Mouse (Mus musculus): ENCODE results near the gene Spsb1. TPM values are rescaled to one million over a fixed set of nuclear protein-coding genes. Genes with fewer than 3 reads are reported as not detected.

The Spsb1 gene
- total and polyA plus RNA-seq, 3 experiments, result 0.04 to 0.19 (median 0.07) TPM

DNA sequence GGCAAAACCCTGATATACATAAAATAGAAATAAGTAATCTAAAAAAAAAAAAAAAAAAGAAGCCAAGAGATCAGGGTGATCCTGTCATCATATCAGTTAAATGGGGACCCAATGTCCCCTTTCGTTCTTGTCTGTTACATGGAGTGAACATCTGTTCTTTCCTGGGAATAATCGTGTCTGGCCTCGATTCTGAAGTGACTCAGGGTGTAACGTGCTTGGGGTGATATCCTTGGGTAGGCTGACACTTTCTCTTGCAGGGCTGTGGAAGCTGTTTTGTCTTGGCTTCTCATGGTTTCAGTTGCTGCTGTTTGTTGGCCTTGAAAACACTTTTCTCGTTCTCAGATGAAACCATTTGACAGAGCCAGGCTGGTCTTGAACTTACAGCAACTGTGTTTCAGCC is 105.8 kb downstream of the Spsb1 start:
- peaks cover 47% of the 10 kb centered on the region for H3K27me3 ChIP-seq (replicated peaks)
- no peaks in the 10 kb centered on the region for H3K36me3 ChIP-seq (replicated peaks in 1 of 2; ENCODE audit: control insufficient read depth in 1 of 2, insufficient read depth in 1 of 2, low read length in 1 of 2)
- TF ChIP-seq MAFK (IDR thresholded peaks at IDR 0.05; ENCODE audit: insufficient replicate concordance, low read length) (no peak), ETS1 (conservative IDR thresholded peaks at IDR 0.05; ENCODE audit: low read depth, low read length) (no peak), NELFE (IDR thresholded peaks at IDR 0.05; ENCODE audit: low read depth, low read length) (no peak), MEF2A (IDR thresholded peaks at IDR 0.05; ENCODE audit: borderline replicate concordance, low read depth, low read length) (no peak), POLR2AphosphoS2 (IDR thresholded peaks at IDR 0.05; ENCODE audit: low read depth, low read length) (no peak), UBTF (IDR thresholded peaks at IDR 0.05; ENCODE audit: low read depth, low read length) (no peak), POLR2A (IDR thresholded peaks at IDR 0.05; ENCODE audit: low read depth, low read length) (no peak), CHD2 (IDR thresholded peaks at IDR 0.05; ENCODE audit: low read length) (no peak), TCF12 (IDR thresholded peaks at IDR 0.05; ENCODE audit: low read depth, low read length) (no peak), PAX5 (IDR thresholded peaks at IDR 0.05; ENCODE audit: low read length) (no peak), CHD1 (IDR thresholded peaks at IDR 0.05; ENCODE audit: low read depth, low read length) (no peak)
- peaks cover 16% of the 10 kb centered on the region for H3K9me3 ChIP-seq (replicated peaks; ENCODE audit: low read length)
- dilution Hi-C loops (cut with MboI; ENCODE audit: extremely low pct_ligation_motif_present, extremely low pct_unique_long_range_greater_than_20kb, low sequenced_read_pairs) (no loop called here), in situ Hi-C loops (cut with MboI; ENCODE audit: low pct_ligation_motif_present, low pct_unique_long_range_greater_than_20kb, low sequenced_read_pairs) (no loop called here)
- H3K79me2 ChIP-seq (replicated peaks; ENCODE audit: control insufficient read depth, extremely low read depth, insufficient read depth, poor library complexity, severe bottlenecking), result no peaks in the 10 kb centered on the region
- DNase-seq (ENCODE audit: extremely low read depth), result no peak
- no peak overlapping the region for H3K4me3 ChIP-seq (replicated peaks in 1 of 3; ENCODE audit: low read depth in 2 of 3, low read length in 2 of 3, poor library complexity in 1 of 3)
- H3K9ac ChIP-seq (ENCODE audit: insufficient read depth, low read depth), result no peak overlapping the region
- H3K4me1 ChIP-seq (ENCODE audit: control insufficient read depth in 1 of 2, insufficient read depth in 2 of 2), result peaks cover 0 to 7% of the 10 kb centered on the region in 2 experiments; a peak in 2 of 4 replicates
- no peak overlapping the region for H3K4me2 ChIP-seq (ENCODE audit: insufficient read depth, low read depth, poor library complexity, severe bottlenecking)
- no peak overlapping the region for H3K27ac ChIP-seq (ENCODE audit: insufficient read depth, low read depth)

DNA sequence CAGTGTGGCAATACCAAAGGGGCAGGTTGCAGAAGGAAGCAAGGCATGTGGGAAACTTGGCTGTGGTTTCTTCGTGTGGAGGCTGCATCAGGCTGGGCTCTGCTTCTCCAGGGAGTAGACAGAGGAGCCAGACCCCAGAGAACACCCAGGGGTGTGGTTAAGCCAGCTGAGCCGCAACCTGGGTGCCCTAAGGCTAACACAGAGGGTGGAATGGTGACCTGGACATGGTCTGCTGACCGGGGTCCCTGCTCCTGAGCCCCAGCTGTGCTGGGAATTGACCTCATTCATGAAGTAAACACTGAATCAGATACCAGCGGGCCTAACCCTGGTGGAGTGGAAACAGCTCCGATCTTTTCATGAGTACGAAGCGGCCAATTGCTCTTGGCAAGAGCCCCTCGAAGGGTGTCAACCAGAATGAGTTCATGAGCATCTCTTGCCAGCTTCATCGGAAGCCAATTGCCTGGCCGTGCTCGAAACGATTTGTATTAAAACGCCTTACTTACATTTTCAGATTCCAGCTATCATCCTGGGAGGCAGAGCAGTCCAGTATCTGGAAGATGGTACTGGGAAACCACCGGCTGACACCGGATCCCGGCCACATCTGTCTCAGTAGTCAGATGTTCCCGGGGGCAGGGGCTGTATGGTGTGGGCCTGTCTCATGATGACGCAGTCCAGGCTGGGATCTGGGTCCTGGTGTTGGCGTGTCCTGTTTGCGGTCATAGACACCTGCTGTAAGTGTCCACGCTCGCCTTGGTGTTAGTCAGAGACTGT is 107.8 kb downstream of the Spsb1 start:
- no peaks in the 10 kb centered on the region for H3K4me1 ChIP-seq (ENCODE audit: control insufficient read depth in 1 of 2, insufficient read depth in 2 of 2)
- in situ Hi-C loops (cut with MboI; ENCODE audit: low pct_ligation_motif_present, low pct_unique_long_range_greater_than_20kb, low sequenced_read_pairs) (no loop called here), dilution Hi-C loops (cut with MboI; ENCODE audit: extremely low pct_ligation_motif_present, extremely low pct_unique_long_range_greater_than_20kb, low sequenced_read_pairs) (no loop called here)
- no peaks in the 10 kb centered on the region for H3K36me3 ChIP-seq (replicated peaks in 1 of 2; ENCODE audit: control insufficient read depth in 1 of 2, insufficient read depth in 1 of 2, low read length in 1 of 2)
- peaks cover 52% of the 10 kb centered on the region for H3K27me3 ChIP-seq (replicated peaks)
- H3K9ac ChIP-seq (ENCODE audit: insufficient read depth, low read depth), result no peak overlapping the region
- H3K9me3 ChIP-seq (replicated peaks; ENCODE audit: low read length), result peaks cover 5% of the 10 kb centered on the region
- DNase-seq (ENCODE audit: extremely low read depth), result no peak
- no peaks in the 10 kb centered on the region for H3K79me2 ChIP-seq (replicated peaks; ENCODE audit: control insufficient read depth, extremely low read depth, insufficient read depth, poor library complexity, severe bottlenecking)
- no peak overlapping the region for H3K27ac ChIP-seq (ENCODE audit: insufficient read depth, low read depth)
- H3K4me2 ChIP-seq (ENCODE audit: insufficient read depth, low read depth, poor library complexity, severe bottlenecking), result no peak overlapping the region
- TF ChIP-seq UBTF (IDR thresholded peaks at IDR 0.05; ENCODE audit: low read depth, low read length) (no peak), E2F4 (IDR thresholded peaks at IDR 0.05; ENCODE audit: insufficient replicate concordance, low read depth, low read length) (no peak), CHD1 (IDR thresholded peaks at IDR 0.05; ENCODE audit: low read depth, low read length) (no peak), PAX5 (IDR thresholded peaks at IDR 0.05; ENCODE audit: low read length) (no peak), JUN (IDR thresholded peaks at IDR 0.05; ENCODE audit: insufficient read depth, low read depth, low read length) (no peak), USF2 (conservative IDR thresholded peaks at IDR 0.05; ENCODE audit: low read depth, low read length) (no peak), MAX (IDR thresholded peaks at IDR 0.05; ENCODE audit: low read length) (no peak), RAD21 (IDR thresholded peaks at IDR 0.05; ENCODE audit: low read depth, low read length) (no peak), ZNF384 (IDR thresholded peaks at IDR 0.05; ENCODE audit: low read depth, low read length) (no peak), MXI1 (IDR thresholded peaks at IDR 0.05; ENCODE audit: low read depth, low read length) (no peak), HCFC1 (IDR thresholded peaks at IDR 0.05; ENCODE audit: low read depth, low read length) (no peak), MAFK (IDR thresholded peaks at IDR 0.05; ENCODE audit: insufficient replicate concordance, low read length) (no peak), ZKSCAN1 (IDR thresholded peaks at IDR 0.05; ENCODE audit: borderline replicate concordance, low read depth, low read length) (no peak), NELFE (IDR thresholded peaks at IDR 0.05; ENCODE audit: low read depth, low read length) (no peak), ELF1 (IDR thresholded peaks at IDR 0.05; ENCODE audit: low read depth, low read length) (no peak), MAZ (IDR thresholded peaks at IDR 0.05; ENCODE audit: low read depth, low read length) (no peak), SMC3 (IDR thresholded peaks at IDR 0.05; ENCODE audit: low read depth, low read length) (no peak), CTCF (conservative IDR thresholded peaks at IDR 0.05 in 1 of 2, IDR thresholded peaks at IDR 0.05 in 1 of 2; ENCODE audit: low read depth in 2 of 2, low read length in 2 of 2) (no peak), SIN3A (IDR thresholded peaks at IDR 0.05; ENCODE audit: low read length) (no peak)
- H3K4me3 ChIP-seq (replicated peaks in 1 of 3; ENCODE audit: low read depth in 2 of 3, low read length in 2 of 3, poor library complexity in 1 of 3), result no peak overlapping the region
